Mouse (Mus musculus): ENCODE data around the gene Naa35.

The Naa35 gene

GRCm38 (mm10) chr13:59584947-59585647, at the start of gene Naa35, which contains the start of gene Agtpbp1:
Naa35 (plus strand) TSS chr13:59585259.
Agtpbp1 (minus strand) TSS chr13:59585227.
- DNase-seq (ENCODE audit: low spot score in 2 of 2): peak; percentile 98 to 100

- DNase-seq (ENCODE audit: low spot score in 2 of 2): no peak
Observed at GRCm38 (mm10) chr13:59535746-59536145, 49.3 kb upstream of the Naa35 start.

- DNase-seq (ENCODE audit: low spot score in 2 of 2): no peak
Observed at GRCm38 (mm10) chr13:59536631-59537030, 48.4 kb upstream of the Naa35 start.

GRCm38 (mm10) chr13:59538661-59539060, 46.4 kb upstream of the Naa35 start:
- no peak for DNase-seq (ENCODE audit: low spot score in 2 of 2)

GRCm38 (mm10) chr13:59540030-59540429, 45.0 kb upstream of the Naa35 start:
- no peak for DNase-seq (ENCODE audit: low spot score in 2 of 2)

GRCm38 (mm10) chr13:59542411-59542810, 42.6 kb upstream of the Naa35 start:
- no peak for DNase-seq (ENCODE audit: low spot score in 2 of 2)

GRCm38 (mm10) chr13:59547091-59547490, 38.0 kb upstream of the Naa35 start:
- DNase-seq (ENCODE audit: low spot score in 2 of 2): no peak

- DNase-seq (ENCODE audit: low spot score in 2 of 2): no peak
Observed at GRCm38 (mm10) chr13:59547716-59548115, 37.3 kb upstream of the Naa35 start.

GRCm38 (mm10) chr13:59549318-59549798, 35.7 kb upstream of the Naa35 start:
- DNase-seq (ENCODE audit: low spot score in 2 of 2): no peak

GRCm38 (mm10) chr13:59552286-59552685, 32.8 kb upstream of the Naa35 start:
- no peak for DNase-seq (ENCODE audit: low spot score in 2 of 2)

GRCm38 (mm10) chr13:59552751-59553150, 32.3 kb upstream of the Naa35 start:
- no peak for DNase-seq (ENCODE audit: low spot score in 2 of 2)

- no peak for DNase-seq (ENCODE audit: low spot score in 2 of 2)
Observed at GRCm38 (mm10) chr13:59554772-59555505, 30.1 kb upstream of the Naa35 start.

GRCm38 (mm10) chr13:59555613-59556192, 29.4 kb upstream of the Naa35 start:
- no peak for DNase-seq (ENCODE audit: low spot score in 2 of 2)

GRCm38 (mm10) chr13:59556670-59557069, 28.4 kb upstream of the Naa35 start:
- DNase-seq (ENCODE audit: low spot score in 2 of 2): peak; percentile 51 to 54

GRCm38 (mm10) chr13:59557185-59557985, 27.7 kb upstream of the Naa35 start:
- peak; percentile 75 to 88 for DNase-seq (ENCODE audit: low spot score in 2 of 2)

- no peak for DNase-seq (ENCODE audit: low spot score in 2 of 2)
Observed at GRCm38 (mm10) chr13:59558776-59559175, 26.3 kb upstream of the Naa35 start.

- no peak for DNase-seq (ENCODE audit: low spot score in 2 of 2)
Observed at GRCm38 (mm10) chr13:59562471-59562870, 22.6 kb upstream of the Naa35 start.

GRCm38 (mm10) chr13:59564505-59564904, 20.6 kb upstream of the Naa35 start:
- no peak for DNase-seq (ENCODE audit: low spot score in 2 of 2)

GRCm38 (mm10) chr13:59564923-59565322, 20.1 kb upstream of the Naa35 start:
- no peak for DNase-seq (ENCODE audit: low spot score in 2 of 2)

- no peak for DNase-seq (ENCODE audit: low spot score in 2 of 2)
Observed at GRCm38 (mm10) chr13:59565945-59566520, 19.0 kb upstream of the Naa35 start.

- DNase-seq (ENCODE audit: low spot score in 2 of 2): no peak
Observed at GRCm38 (mm10) chr13:59571107-59571506, 14.0 kb upstream of the Naa35 start.
